Mouse (Mus musculus) hindbrain, embryonic 14.5 days (tissue): ENCODE results near the gene Angptl3. TPM values are rescaled to one million over a fixed set of nuclear protein-coding genes. Genes with fewer than 3 reads are reported as not detected.

Experiments used
- ATAC-seq: fragments of 200-750 bp; cut with Nextera tagmentation; 2 replicates; pipeline ENCODE4 v1.8.0; 2017; ENCODE audit warnings: moderate number of reproducible peaks, mild to moderate bottlenecking, moderate TSS enrichment, moderate library complexity; ENCODE audit not compliant: low FRiP score
- DNase-seq: peaks from one replicate; pipeline ENCODE4 v3.0.0-alpha.2; 2015; ENCODE audit warnings: low spot score
- H3K27ac ChIP-seq: fragments of 300-500 bp; sonication (generic); 2 replicates; pipeline ENCODE4 v1.5.1; 2014; ENCODE audit warnings: mild to moderate bottlenecking, moderate library complexity
- H3K27me3 ChIP-seq: fragments of 300-500 bp; sonication (generic); 2 replicates; pipeline ENCODE4 v1.6.1; 2014; ENCODE audit warnings: mild to moderate bottlenecking, low read length, mixed read lengths; ENCODE audit not compliant: control insufficient read depth, insufficient read depth
- H3K36me3 ChIP-seq: fragments of 300-500 bp; sonication (generic); replicated peaks from 2 replicates; pipeline ENCODE4 v1.6.1; 2014; ENCODE audit not compliant: control insufficient read depth, insufficient read depth
- H3K4me1 ChIP-seq: fragments of 300-500 bp; sonication (generic); replicated peaks from 2 replicates; pipeline ENCODE4 v1.6.1; 2014; ENCODE audit warnings: antibody characterized with exemption, low read length, mixed read lengths; ENCODE audit not compliant: control insufficient read depth, insufficient read depth
- H3K4me2 ChIP-seq: fragments of 300-500 bp; sonication (generic); replicated peaks from 2 replicates; pipeline ENCODE4 v1.6.1; 2014; ENCODE audit warnings: mild to moderate bottlenecking, moderate library complexity
- H3K4me3 ChIP-seq: fragments of 300-500 bp; sonication (generic); replicated peaks from 2 replicates; pipeline ENCODE4 v1.5.1; 2014; ENCODE audit warnings: mild to moderate bottlenecking, low read length
- H3K9ac ChIP-seq: fragments of 300-500 bp; sonication (generic); 2 replicates; pipeline ENCODE4 v1.6.1; 2014
- H3K9me3 ChIP-seq: fragments of 300-500 bp; sonication (generic); 2 replicates; pipeline ENCODE4 v1.6.1; 2016; ENCODE audit warnings: low read length; ENCODE audit not compliant: control insufficient read depth
- WGBS: fragments of 180-500 bp; shearing (Covaris S2); extraction: QIAGEN DNeasy Blood & Tissue Kit; methylation state at CpG from one replicate; pipeline ENCODE4 v1.1.7; 2014; 5-methylcytosine and 5-hydroxymethylcytosine counted together
- polyA plus RNA-seq: library from polyadenylated mRNA; unstranded; fragments of >200 nt; fragmentation: Nextera tagmentation; extraction: Ambion mirVana; gene quantifications from 2 replicates; pipeline ENCODE4 v1.2.1, GENCODE M21; 2014

The Angptl3 gene
- polyA plus RNA-seq, 1 experiment from 2014 or later: 1.3 TPM

GRCm38 (mm10) chr4:99046471-99046870, 15.7 kb downstream of the Angptl3 start:
- WGBS: 83% methylated on average over 3 of the region's 3 CpGs
- no peak overlapping the region for H3K9ac ChIP-seq
- H3K4me2 ChIP-seq: no peak overlapping the region
- no peaks in the 10 kb centered on the region for H3K4me1 ChIP-seq
- no peak overlapping the region for H3K4me3 ChIP-seq
- DNase-seq (no peak), ATAC-seq (no peak)
- H3K36me3 ChIP-seq: peaks cover 46% of the 10 kb centered on the region
- H3K27ac ChIP-seq: no peak overlapping the region
- H3K27me3 ChIP-seq: no peaks in the 10 kb centered on the region
- H3K9me3 ChIP-seq: no peaks in the 10 kb centered on the region

GRCm38 (mm10) chr4:99048581-99048980, 17.8 kb downstream of the Angptl3 start:
- no peak overlapping the region for H3K27ac ChIP-seq
- no peak overlapping the region for H3K4me3 ChIP-seq
- no peaks in the 10 kb centered on the region for H3K4me1 ChIP-seq
- no peak overlapping the region for H3K9ac ChIP-seq
- H3K4me2 ChIP-seq: no peak overlapping the region
- H3K9me3 ChIP-seq: no peaks in the 10 kb centered on the region
- no peaks in the 10 kb centered on the region for H3K27me3 ChIP-seq
- DNase-seq (no peak), ATAC-seq (no peak)
- peaks cover 40% of the 10 kb centered on the region for H3K36me3 ChIP-seq
- WGBS: 90% methylated on average over 2 of the region's 2 CpGs

DNA sequence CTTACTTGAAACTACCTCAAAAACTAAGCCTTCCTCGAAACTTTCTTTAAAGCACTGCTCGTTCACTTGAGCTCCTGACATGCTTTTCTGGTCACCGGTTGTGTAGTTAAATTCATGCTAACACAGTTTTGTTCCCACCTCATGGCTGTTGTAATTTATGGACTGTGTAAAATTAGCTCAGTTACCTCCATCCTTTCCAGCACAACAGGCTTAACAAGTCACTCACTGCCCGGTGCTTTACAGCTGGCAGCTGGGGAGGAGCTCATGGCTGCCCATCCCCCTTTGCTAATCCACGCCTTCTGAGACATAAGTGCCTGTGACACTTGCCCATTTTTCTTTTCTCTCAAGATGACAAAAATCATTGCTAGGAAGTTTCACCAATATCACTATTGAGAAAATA, 33.8 kb downstream of the Angptl3 start:
- 58% methylated on average over 5 of the region's 5 CpGs for WGBS
- Histone ChIP-seq H3K4me1 (no peaks in the 10 kb centered on the region), H3K4me2 (no peak overlapping the region), H3K27ac (no peak overlapping the region), H3K27me3 (no peaks in the 10 kb centered on the region), H3K9ac (no peak overlapping the region), H3K4me3 (no peak overlapping the region), H3K9me3 (no peaks in the 10 kb centered on the region), H3K36me3 (peaks cover 61% of the 10 kb centered on the region)
- DNase-seq (no peak), ATAC-seq (no peak)

- no peaks in the 10 kb centered on the region for H3K4me1 ChIP-seq
- H3K9ac ChIP-seq: no peak overlapping the region
- no peak overlapping the region for H3K4me2 ChIP-seq
- DNase-seq (no peak), ATAC-seq (no peak)
- H3K27ac ChIP-seq: no peak overlapping the region
- WGBS: 82% methylated on average over 6 of the region's 6 CpGs
- no peaks in the 10 kb centered on the region for H3K27me3 ChIP-seq
- no peak overlapping the region for H3K4me3 ChIP-seq
- peaks cover 77% of the 10 kb centered on the region for H3K36me3 ChIP-seq
- H3K9me3 ChIP-seq: no peaks in the 10 kb centered on the region
These were observed 38.1 kb downstream of the Angptl3 start for GRCm38 (mm10) chr4:99068806-99069205.

DNA sequence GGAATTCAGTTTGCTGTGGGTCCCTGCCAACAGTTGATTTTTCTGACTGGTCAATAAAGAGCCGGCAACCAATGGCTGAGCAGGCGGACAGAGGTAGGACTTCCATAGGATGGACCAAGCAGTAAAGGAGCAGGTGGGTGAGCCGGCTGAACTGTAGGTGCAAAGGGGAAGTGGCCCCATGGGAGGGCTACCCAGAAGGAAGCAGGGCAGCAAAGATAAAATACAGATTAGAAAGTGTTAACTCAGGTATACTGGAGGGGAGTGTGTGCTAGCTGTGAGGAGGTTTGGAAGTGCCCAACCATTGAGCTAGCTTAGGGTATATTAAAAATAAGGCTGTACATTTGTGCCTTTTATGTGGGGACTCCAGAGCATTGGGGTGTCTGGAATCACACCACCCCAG, 47.3 kb downstream of the Angptl3 start:
- Histone ChIP-seq H3K4me2 (no peak overlapping the region), H3K36me3 (peaks cover 71% of the 10 kb centered on the region)

GRCm38 (mm10) chr4:99081169-99081568, 50.4 kb downstream of the Angptl3 start:
- Histone ChIP-seq H3K4me3 (no peak overlapping the region), H3K36me3 (peaks cover 60% of the 10 kb centered on the region), H3K9ac (no peak overlapping the region), H3K27me3 (no peaks in the 10 kb centered on the region), H3K27ac (no peak overlapping the region), H3K9me3 (no peaks in the 10 kb centered on the region), H3K4me1 (no peaks in the 10 kb centered on the region), H3K4me2 (no peak overlapping the region)
- ATAC-seq: no peak
- DNase-seq: no peak
- 98% methylated on average over 1 of the region's 1 CpGs for WGBS

More for the DNA sequence above, 47.3 kb downstream of the Angptl3 start:
- Histone ChIP-seq H3K27me3 (no peaks in the 10 kb centered on the region), H3K4me1 (no peaks in the 10 kb centered on the region), H3K27ac (no peak overlapping the region), H3K4me3 (no peak overlapping the region), H3K9me3 (no peaks in the 10 kb centered on the region), H3K9ac (no peak overlapping the region)
- ATAC-seq (no peak), DNase-seq (no peak)
- 94% methylated on average over 3 of the region's 3 CpGs for WGBS

DNA sequence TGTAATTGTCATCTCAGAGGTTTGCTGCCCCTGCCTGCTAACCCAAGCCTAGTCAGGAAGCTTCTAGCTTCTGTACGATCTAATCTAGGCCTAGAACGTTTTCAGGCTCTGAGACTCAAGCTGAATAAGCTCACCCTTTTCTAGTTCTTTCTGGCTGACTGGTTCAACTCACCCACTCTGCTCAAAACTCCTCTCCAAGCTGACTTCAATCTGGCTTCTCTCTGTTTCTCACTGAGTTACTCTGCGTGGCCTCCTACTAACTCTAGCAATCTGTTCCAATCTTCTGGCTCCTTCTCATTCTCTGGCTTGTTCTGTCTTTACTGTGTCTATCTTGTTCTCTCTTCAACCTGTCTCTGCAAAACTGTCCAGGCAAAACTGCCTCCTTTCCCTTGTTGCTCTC, 53.1 kb downstream of the Angptl3 start:
- no peaks in the 10 kb centered on the region for H3K27me3 ChIP-seq
- H3K4me1 ChIP-seq: no peaks in the 10 kb centered on the region
- H3K9me3 ChIP-seq: no peaks in the 10 kb centered on the region
- DNase-seq (no peak), ATAC-seq (no peak)
- H3K27ac ChIP-seq: no peak overlapping the region
- no peak overlapping the region for H3K4me3 ChIP-seq
- no peak overlapping the region for H3K9ac ChIP-seq
- peaks cover 48% of the 10 kb centered on the region for H3K36me3 ChIP-seq
- H3K4me2 ChIP-seq: no peak overlapping the region
- WGBS: 90% methylated on average over 3 of the region's 3 CpGs

- H3K27me3 ChIP-seq: no peaks in the 10 kb centered on the region
- H3K36me3 ChIP-seq: peaks cover 33% of the 10 kb centered on the region
- DNase-seq (no peak), ATAC-seq (no peak)
- 96% methylated on average over 17 of the region's 17 CpGs for WGBS
- H3K9me3 ChIP-seq: no peaks in the 10 kb centered on the region
- H3K9ac ChIP-seq: no peak overlapping the region
- H3K4me3 ChIP-seq: no peak overlapping the region
- H3K27ac ChIP-seq: no peak overlapping the region
- no peak overlapping the region for H3K4me2 ChIP-seq
- H3K4me1 ChIP-seq: no peaks in the 10 kb centered on the region
These were observed 57.2 kb downstream of the Angptl3 start for GRCm38 (mm10) chr4:99087760-99088485.

DNA sequence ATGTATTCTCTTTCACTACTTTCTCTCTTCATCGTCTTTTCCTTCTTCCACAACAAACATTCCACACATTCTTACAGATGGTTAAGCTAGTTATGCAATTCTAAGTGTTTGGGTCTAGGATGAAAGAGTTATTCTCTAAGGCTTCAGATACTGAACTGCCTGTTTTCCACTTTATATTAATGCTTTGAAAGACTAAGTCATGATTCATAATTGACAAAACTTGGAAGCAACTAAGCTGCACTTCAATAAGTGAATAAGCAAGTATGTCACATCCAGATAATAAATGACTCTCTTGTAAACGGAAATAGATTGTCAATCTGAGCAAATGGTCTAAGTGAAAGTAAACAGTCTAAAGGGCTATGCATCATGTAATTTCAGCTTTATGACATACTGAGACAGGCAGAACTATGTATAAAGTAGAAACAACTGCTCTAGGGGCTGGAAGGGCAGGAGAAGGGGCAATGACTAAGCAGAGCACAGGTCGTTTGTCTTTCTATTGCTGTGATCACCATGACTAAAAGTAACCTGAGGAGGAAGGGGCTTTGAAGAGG, 60.5 kb downstream of the Angptl3 start:
- Histone ChIP-seq H3K27me3 (no peaks in the 10 kb centered on the region), H3K9ac (no peak overlapping the region), H3K9me3 (no peaks in the 10 kb centered on the region), H3K27ac (no peak overlapping the region), H3K4me1 (0 out of 2 replicates have a peak, but pooled peaks cover 4% of the 10 kb centered on the region), H3K4me3 (no peak overlapping the region), H3K36me3 (peaks cover 16% of the 10 kb centered on the region), H3K4me2 (no peak overlapping the region)
- ATAC-seq (no peak), DNase-seq (no peak)
- 60% methylated on average over 3 of the region's 3 CpGs for WGBS
